Mouse (Mus musculus) testis, adult 2 months (tissue): ENCODE results near the gene Unc5cl. TPM values are rescaled to one million over a fixed set of nuclear protein-coding genes. Genes with fewer than 3 reads are reported as not detected.

Source experiments
- H3K27ac ChIP-seq: fragments of 200-500 bp; 2 replicates; pipeline ENCODE4 v1.5.1; 2012; ENCODE audit warnings: low read depth, low read length; ENCODE audit not compliant: control insufficient read depth, insufficient read depth
- H3K27me3 ChIP-seq: fragments of 200-500 bp; 2 replicates; pipeline ENCODE4 v1.6.1; 2012; ENCODE audit warnings: mild to moderate bottlenecking, low read length, moderate library complexity; ENCODE audit not compliant: control insufficient read depth, insufficient read depth
- H3K36me3 ChIP-seq: fragments of 200-500 bp; 2 replicates; pipeline ENCODE4 v1.6.1; 2012; ENCODE audit warnings: mild to moderate bottlenecking, low read length; ENCODE audit not compliant: control insufficient read depth, insufficient read depth
- H3K4me1 ChIP-seq: fragments of 200-500 bp; 2 replicates; pipeline ENCODE4 v1.6.1; 2012; ENCODE audit warnings: low read length; ENCODE audit not compliant: control insufficient read depth, insufficient read depth
- H3K4me3 ChIP-seq: fragments of 200-500 bp; 2 replicates; pipeline ENCODE4 v1.5.1; 2012; ENCODE audit warnings: low read depth, mild to moderate bottlenecking, low read length, moderate library complexity, mixed read lengths; ENCODE audit not compliant: control insufficient read depth
- CTCF ChIP-seq: fragments of 200-500 bp; IDR thresholded peaks from 2 replicates; pipeline ENCODE4 v1.5.1; 2012; ENCODE audit warnings: low read depth, mild to moderate bottlenecking, inconsistent platforms, low read length, moderate library complexity; ENCODE audit not compliant: control insufficient read depth, insufficient read depth, insufficient replicate concordance
- POLR2A ChIP-seq: fragments of 200-500 bp; IDR thresholded peaks from 2 replicates; pipeline ENCODE4 v1.6.1; 2012; ENCODE audit warnings: low read depth, mild to moderate bottlenecking, inconsistent platforms, low read length, moderate library complexity; ENCODE audit not compliant: control insufficient read depth
- polyA plus RNA-seq: library from polyadenylated mRNA; depleted of rRNA; stranded (reverse); fragments of >200 nt; gene quantifications from 2 replicates; pipeline ENCODE4 v1.2.3, GENCODE M21; 2012

Unc5cl gene
- polyA plus RNA-seq, 1 experiment, result 0.73 TPM

- no peak overlapping the region for H3K27ac ChIP-seq
- no peaks in the 10 kb centered on the region for H3K36me3 ChIP-seq
- no peaks in the 10 kb centered on the region for H3K27me3 ChIP-seq
- peaks cover 10% of the 10 kb centered on the region for H3K4me1 ChIP-seq
- TF ChIP-seq POLR2A (no peak), CTCF (no peak)
- peak overlapping the region; percentile 60 for H3K4me3 ChIP-seq
These were observed 21.6 kb upstream of the Unc5cl start for GRCm38 (mm10) chr17:48433006-48433655.

DNA sequence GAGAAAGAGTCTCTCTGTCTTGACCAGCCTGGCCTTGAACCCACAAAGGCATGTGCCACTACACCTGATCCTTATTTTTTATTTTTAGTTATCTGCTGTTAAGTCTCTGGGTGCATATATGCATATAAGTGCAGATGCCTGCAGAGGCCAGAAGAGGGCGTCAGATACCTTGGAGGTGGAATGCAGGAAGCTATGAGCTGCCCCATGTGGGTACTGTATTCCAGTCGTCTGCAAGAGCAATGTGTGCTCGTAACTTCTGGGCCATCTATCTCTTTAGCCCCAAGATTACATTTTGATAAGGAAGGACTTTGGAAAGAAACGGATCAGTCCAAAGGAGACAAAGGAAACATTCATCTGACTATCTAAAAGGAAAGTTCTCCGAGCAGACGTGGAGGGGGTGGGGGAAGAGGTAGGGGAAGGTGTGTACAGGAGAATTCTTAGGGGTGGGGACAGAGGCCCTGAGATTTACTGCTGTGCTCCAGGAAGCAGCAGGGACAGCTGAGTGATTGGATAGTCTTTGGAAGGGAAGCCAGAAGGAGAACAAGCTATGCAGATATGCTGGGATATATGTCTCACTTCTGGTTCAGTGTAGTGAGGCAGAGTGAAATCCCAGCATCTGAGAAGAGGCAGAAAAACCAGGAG is 20.9 kb upstream of the Unc5cl start:
- H3K4me3 ChIP-seq, result no peak overlapping the region
- no peak overlapping the region for H3K27ac ChIP-seq
- TF ChIP-seq CTCF (no peak; the same call in 1 of the 2 replicates), POLR2A (no peak)
- H3K27me3 ChIP-seq, result no peaks in the 10 kb centered on the region
- H3K4me1 ChIP-seq, result peaks cover 10% of the 10 kb centered on the region
- H3K36me3 ChIP-seq, result no peaks in the 10 kb centered on the region

DNA sequence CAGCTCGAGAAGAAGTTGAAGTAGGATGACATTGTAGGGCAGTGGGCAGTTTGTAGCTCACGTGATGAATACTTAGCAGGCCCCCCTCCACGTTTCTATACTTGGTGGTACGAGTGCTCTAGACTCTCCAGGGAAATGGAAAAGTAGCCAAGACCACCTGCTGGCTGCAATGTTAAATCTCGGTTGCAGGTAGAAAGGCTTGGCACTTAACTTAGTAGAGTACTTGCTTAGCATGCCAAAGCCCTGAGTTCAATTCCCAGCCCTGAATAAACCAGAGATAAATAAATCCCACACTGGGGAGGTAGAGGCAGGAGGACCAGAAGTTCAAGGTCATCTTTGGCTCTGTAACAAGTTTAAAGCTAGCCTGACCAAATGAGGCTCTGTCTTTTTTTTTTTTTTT is 20.2 kb upstream of the Unc5cl start:
- Histone ChIP-seq H3K4me3 (no peak overlapping the region), H3K36me3 (no peaks in the 10 kb centered on the region), H3K4me1 (peaks cover 10% of the 10 kb centered on the region), H3K27ac (no peak overlapping the region), H3K27me3 (no peaks in the 10 kb centered on the region)
- TF ChIP-seq POLR2A (no peak), CTCF (no peak)

GRCm38 (mm10) chr17:48436487-48436886 is 18.2 kb upstream of the Unc5cl start:
- H3K36me3 ChIP-seq, result no peaks in the 10 kb centered on the region
- no peak overlapping the region for H3K4me3 ChIP-seq
- H3K4me1 ChIP-seq, result peaks cover 10% of the 10 kb centered on the region

DNA sequence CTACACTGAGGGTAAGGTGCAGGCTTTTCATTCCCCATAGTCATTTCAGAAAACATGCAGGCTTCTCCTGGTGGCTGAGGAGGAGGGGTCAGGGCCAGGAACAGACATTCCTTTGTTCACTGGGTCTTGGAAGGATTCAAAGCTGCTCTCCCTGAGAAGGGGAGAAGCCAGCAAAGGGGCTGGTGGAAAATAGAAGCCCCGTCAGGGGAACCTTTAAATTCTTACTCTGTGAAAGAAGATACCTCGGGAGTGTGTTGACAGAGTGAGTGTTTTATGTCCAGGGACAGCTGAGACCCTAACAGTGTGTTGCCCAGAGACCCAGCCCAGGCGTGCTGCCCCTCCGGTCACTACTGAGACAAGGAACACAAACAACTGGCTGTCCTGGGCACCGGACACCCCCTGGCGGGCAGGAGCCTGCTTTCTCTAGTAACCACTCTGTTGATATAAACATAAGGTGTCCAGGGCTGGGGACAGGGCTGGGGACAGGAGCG is 17.2 kb upstream of the Unc5cl start:
- Histone ChIP-seq H3K27ac (no peak overlapping the region), H3K36me3 (no peaks in the 10 kb centered on the region), H3K4me3 (no peak overlapping the region), H3K27me3 (no peaks in the 10 kb centered on the region), H3K4me1 (peaks cover 8% of the 10 kb centered on the region)
- TF ChIP-seq POLR2A, result no peak
- no peak for TF ChIP-seq CTCF

More at GRCm38 (mm10) chr17:48436487-48436886, 18.2 kb upstream of the Unc5cl start:
- H3K27ac ChIP-seq, result no peak overlapping the region
- no peaks in the 10 kb centered on the region for H3K27me3 ChIP-seq
- TF ChIP-seq POLR2A, result no peak
- TF ChIP-seq CTCF, result no peak

DNA sequence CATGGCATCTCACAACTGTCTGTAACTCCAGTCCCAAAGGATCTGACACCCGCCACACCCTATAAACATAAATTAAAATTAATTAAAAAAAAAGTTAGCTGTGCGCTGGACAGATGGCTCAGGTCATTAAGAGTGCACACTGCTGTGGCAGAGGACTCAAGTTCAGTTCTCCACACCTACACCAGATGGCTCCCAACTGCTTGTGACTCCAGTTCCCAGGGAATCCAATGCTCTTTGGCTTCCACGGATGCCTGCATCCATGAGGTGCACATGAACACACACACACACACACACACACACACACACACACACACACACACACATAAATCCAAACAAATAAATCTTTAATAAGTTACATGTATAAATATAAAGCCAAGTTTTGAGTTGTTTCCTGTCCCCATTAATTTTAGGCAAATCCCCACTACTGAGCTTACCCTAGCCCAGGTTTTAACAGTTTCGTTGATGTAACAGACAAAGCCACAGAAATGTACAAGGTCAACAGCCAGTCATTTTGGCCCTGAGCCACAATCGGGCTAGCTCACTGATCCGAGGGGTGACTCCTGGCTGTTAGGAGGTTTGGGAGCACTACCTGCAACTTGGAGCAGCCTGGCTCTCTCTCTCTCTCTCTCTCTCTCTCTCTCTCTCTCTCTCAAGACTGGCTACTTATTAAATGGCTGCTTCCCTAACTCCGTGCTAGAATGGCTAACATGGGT is 11.8 kb upstream of the Unc5cl start:
- no peaks in the 10 kb centered on the region; the same call in 1 of the 2 replicates for H3K4me1 ChIP-seq
- no peaks in the 10 kb centered on the region for H3K27me3 ChIP-seq
- TF ChIP-seq POLR2A (no peak), CTCF (no peak)
- no peak overlapping the region for H3K27ac ChIP-seq
- H3K4me3 ChIP-seq, result no peak overlapping the region
- no peaks in the 10 kb centered on the region for H3K36me3 ChIP-seq

GRCm38 (mm10) chr17:48443542-48444145 is 11.1 kb upstream of the Unc5cl start:
- no peak overlapping the region for H3K4me3 ChIP-seq
- no peaks in the 10 kb centered on the region; the same call in 1 of the 2 replicates for H3K4me1 ChIP-seq
- no peaks in the 10 kb centered on the region for H3K27me3 ChIP-seq
- no peaks in the 10 kb centered on the region for H3K36me3 ChIP-seq
- TF ChIP-seq POLR2A (no peak), CTCF (no peak)
- H3K27ac ChIP-seq, result no peak overlapping the region
